Mouse (Mus musculus): ENCODE measurements around the gene Bcr.

Bcr gene

GRCm38 (mm10) chr10:75187366-75188056 lies 127.1 kb downstream of the Bcr start:
- DNase-seq, result no peak

GRCm38 (mm10) chr10:75191647-75192046 lies 131.3 kb downstream of the Bcr start:
- no peak for DNase-seq

GRCm38 (mm10) chr10:75197817-75198216 lies 137.4 kb downstream of the Bcr start:
- no peak for DNase-seq

- DNase-seq, result no peak
Measured at GRCm38 (mm10) chr10:75200733-75201132, 140.3 kb downstream of the Bcr start.

- DNase-seq, result no peak
Measured at GRCm38 (mm10) chr10:75206192-75206591, 145.8 kb downstream of the Bcr start.

- DNase-seq, result no peak
Measured at GRCm38 (mm10) chr10:75210841-75211240, 150.4 kb downstream of the Bcr start.

- peak; percentile 97 for DNase-seq
Measured at GRCm38 (mm10) chr10:75211807-75212645, 151.6 kb downstream of the Bcr start, which contains the start of gene Specc1l. Gene Specc1l (plus strand): TSS chr10:75212073.

- DNase-seq, result peak; percentile 37
Measured at GRCm38 (mm10) chr10:75212981-75213380, 152.6 kb downstream of the Bcr start.

- no peak for DNase-seq
Measured at GRCm38 (mm10) chr10:75220722-75221121, 160.3 kb downstream of the Bcr start.

- DNase-seq, result no peak
Measured at GRCm38 (mm10) chr10:75221936-75222610, 161.7 kb downstream of the Bcr start.

GRCm38 (mm10) chr10:75222611-75222998 lies 162.2 kb downstream of the Bcr start:
- DNase-seq, result no peak

- DNase-seq, result no peak
Measured at GRCm38 (mm10) chr10:75224154-75224553, 163.8 kb downstream of the Bcr start.

GRCm38 (mm10) chr10:75224630-75225029 lies 164.2 kb downstream of the Bcr start:
- no peak for DNase-seq

- DNase-seq, result no peak
Measured at GRCm38 (mm10) chr10:75227381-75227780, 167.0 kb downstream of the Bcr start.

GRCm38 (mm10) chr10:75230572-75230971 lies 170.2 kb downstream of the Bcr start:
- peak; percentile 11 for DNase-seq

GRCm38 (mm10) chr10:75231876-75232275 lies 171.5 kb downstream of the Bcr start:
- DNase-seq, result no peak

- DNase-seq, result no peak
Measured at GRCm38 (mm10) chr10:75232612-75233155, 172.3 kb downstream of the Bcr start.

GRCm38 (mm10) chr10:75233489-75233888 lies 173.1 kb downstream of the Bcr start:
- no peak for DNase-seq
